8 mouse cellular contexts compared by ENCODE assay signal in genomic region chr6:100288016-100288729, GRCm38 (mm10). TPM values are rescaled to one million over a fixed set of nuclear protein-coding genes. Genes with fewer than 3 reads are reported as not detected.
A peak's percentile ranks its signal among the peaks of the same experiment; 100 is the strongest.
DNase-seq lines count a peak whose midpoint lies in the region; ATAC-seq and TF ChIP-seq lines count a peak whose summit lies in the region.

No protein-coding gene starts in this region.

- peaks cover 8% of the 10 kb centered on the region for H3K27me3 ChIP-seq in G1E (ENCODE audit: insufficient read depth, low read length)
- peaks cover 30% of the 10 kb centered on the region; the same call in 1 of the 2 replicates for H3K27me3 ChIP-seq in heart, embryonic 10.5 days (ENCODE audit: insufficient read depth, poor library complexity, severe bottlenecking)
- no peaks in the 10 kb centered on the region for H3K27me3 ChIP-seq in stomach, embryonic 14.5 days (ENCODE audit: control insufficient read depth, insufficient read depth, low read length)

- H3K9me3 ChIP-seq in G1E (replicated peaks), result no peaks in the 10 kb centered on the region
- H3K9me3 ChIP-seq in heart, embryonic 10.5 days, result no peaks in the 10 kb centered on the region
- H3K9me3 ChIP-seq in stomach, embryonic 14.5 days (ENCODE audit: control insufficient read depth, low read depth, low read length), result no peaks in the 10 kb centered on the region

- H3K4me1 ChIP-seq in G1E (ENCODE audit: insufficient read depth, low read depth, low read length), result peaks cover 30% of the 10 kb centered on the region
- peaks cover 30% of the 10 kb centered on the region for H3K4me1 ChIP-seq in heart, embryonic 10.5 days
- H3K4me1 ChIP-seq in stomach, embryonic 14.5 days (ENCODE audit: control insufficient read depth, insufficient read depth, low read length), result peaks cover 16% of the 10 kb centered on the region; the same call in 1 of the 2 replicates

- peak overlapping the region; percentile 94 for H3K4me2 ChIP-seq in stomach, embryonic 14.5 days (replicated peaks; ENCODE audit: low read depth, low read length)

- H3K9ac ChIP-seq in stomach, embryonic 14.5 days (replicated peaks; ENCODE audit: low read depth, low read length), result peak overlapping the region; percentile 67

- ATAC-seq in G1E (ENCODE audit: extremely low read depth, insufficient number of reproducible peaks, low FRiP score, poor library complexity, severe bottlenecking), result peak; percentile 76
- ATAC-seq in megakaryocyte-erythroid progenitor cell, adult 5-6 weeks (replicated peaks; ENCODE audit: low FRiP score, low TSS enrichment, poor library complexity, severe bottlenecking), result peak; percentile 48
- no peak for ATAC-seq in stomach, embryonic 14.5 days (ENCODE audit: insufficient number of reproducible peaks, insufficient read depth, low FRiP score, low read depth)

- peak; percentile 35 for DNase-seq in kidney, adult 9 months
- DNase-seq in kidney, postnatal 10 days, result no peak
- peak; percentile 54 for DNase-seq in G1E (ENCODE audit: low spot score)
- DNase-seq in cerebellum, postnatal 25 days, result peak; percentile 42 to 62
- DNase-seq in heart, embryonic 10.5 days (ENCODE audit: low spot score), result peak; percentile 85
- peak; percentile 17 for DNase-seq in kidney, postnatal 14 days

- peaks cover 7% of the 10 kb centered on the region for H3K36me3 ChIP-seq in G1E (replicated peaks)
- no peaks in the 10 kb centered on the region for H3K36me3 ChIP-seq in heart, embryonic 10.5 days
- no peaks in the 10 kb centered on the region for H3K36me3 ChIP-seq in stomach, embryonic 14.5 days (ENCODE audit: control insufficient read depth, insufficient read depth, low read length)

- TF ChIP-seq CTCF in G1E (IDR thresholded peaks at IDR 0.05; ENCODE audit: low read depth, low read length), result no peak

- peak overlapping the region; percentile 98 for H3K27ac ChIP-seq in heart, embryonic 10.5 days
- peak overlapping the region; percentile 84; the same call in 1 of the 2 replicates for H3K27ac ChIP-seq in stomach, embryonic 14.5 days (ENCODE audit: low read length)

- peak overlapping the region; percentile 82 for H3K4me3 ChIP-seq in G1E (ENCODE audit: low read depth, low read length)
- peak overlapping the region; percentile 78 for H3K4me3 ChIP-seq in heart, embryonic 10.5 days
- H3K4me3 ChIP-seq in stomach, embryonic 14.5 days (ENCODE audit: low read depth, low read length), result peak overlapping the region; percentile 67

- WGBS in heart, embryonic 10.5 days, result under 1% methylated on average over 23 of the region's 23 CpGs
- 3% methylated on average over 23 of the region's 23 CpGs for WGBS in stomach, embryonic 14.5 days

RNA-seq across cellular contexts. Expression of gene Rybp, which starts 0.9 kb away (rescaled TPM):
- total RNA-seq in G1E (2014; fragmentation: Nextera tagmentation), result 31.8 and 33.5 TPM in 2 replicates
- 19.6 and 26.2 TPM in 2 replicates for total RNA-seq in G1E (2017)
- polyA plus RNA-seq in G1E (2012), result 7.1 and 9.2 TPM in 2 replicates
- polyA plus RNA-seq in heart, embryonic 10.5 days (2016; fragmentation: Nextera tagmentation; extraction: Ambion mirVana), result 11.4 and 14.8 TPM in 2 replicates
- 24.7 and 29.4 TPM in 2 replicates for total RNA-seq in megakaryocyte-erythroid progenitor cell, adult 5-6 weeks (2014; fragmentation: Nextera tagmentation)
- 34.5 and 54.9 TPM in 2 replicates for total RNA-seq in megakaryocyte-erythroid progenitor cell, adult 5-6 weeks (2017)
- 12.6 and 13.7 TPM in 2 replicates for polyA plus RNA-seq in stomach, embryonic 14.5 days (2014; fragmentation: Nextera tagmentation; extraction: Ambion mirVana)
